Mouse (Mus musculus) urinary bladder, adult 18-20 months (tissue): ENCODE results near the gene Syt1.
A peak's percentile ranks its signal among the peaks of the same experiment; 100 is the strongest.

Source experiments
- DNase-seq, 2 experiments: peaks; one replicate each; pipeline ENCODE4 v3.0.0; 2022; ENCODE audit warnings: low spot score in 2 of 2, mixed read lengths in 2 of 2

Syt1 gene

GRCm38 (mm10) chr10:108579396-108579795 lies 431.4 kb downstream of the Syt1 start:
- DNase-seq = no peak

GRCm38 (mm10) chr10:108577611-108578010 lies 433.2 kb downstream of the Syt1 start:
- no peak for DNase-seq

DNA sequence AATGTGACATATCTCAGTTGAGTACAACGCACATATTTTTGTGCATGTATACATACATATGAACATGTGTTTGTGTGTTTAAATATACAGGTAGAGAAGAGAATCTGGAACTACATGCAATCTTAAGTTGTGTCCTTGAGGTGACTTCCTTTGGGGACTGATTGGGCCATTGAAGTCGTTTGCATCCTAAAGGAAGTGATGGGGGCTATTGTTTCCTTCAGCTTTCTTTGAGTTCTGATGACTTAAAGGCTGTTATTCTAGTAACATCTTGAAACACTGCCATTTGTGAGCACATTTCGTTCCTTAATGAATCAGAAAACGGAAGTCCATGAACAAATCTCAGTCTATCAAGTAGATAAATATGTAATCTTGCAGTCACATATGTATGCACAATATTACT lies 438.0 kb downstream of the Syt1 start:
- no peak for DNase-seq

DNA sequence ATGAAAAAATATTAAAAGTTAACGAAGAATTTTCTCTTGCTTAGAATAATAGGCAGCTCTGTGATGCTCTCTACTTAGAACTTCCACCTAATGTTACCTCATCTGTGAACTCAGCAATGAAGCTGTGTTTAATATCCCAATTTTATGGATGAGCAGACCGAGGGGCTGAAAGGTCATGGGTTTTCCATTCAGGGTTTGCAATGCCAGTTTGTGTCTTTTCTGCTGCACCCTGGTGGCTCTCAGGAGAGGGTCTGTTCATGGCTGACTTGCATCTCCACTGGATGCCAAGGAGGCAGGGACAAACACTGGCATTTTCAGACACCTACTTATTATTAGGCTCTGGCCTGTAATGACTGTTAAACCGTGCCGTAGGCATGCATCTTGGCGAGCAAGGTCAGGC lies 439.7 kb downstream of the Syt1 start:
- DNase-seq = no peak

DNA sequence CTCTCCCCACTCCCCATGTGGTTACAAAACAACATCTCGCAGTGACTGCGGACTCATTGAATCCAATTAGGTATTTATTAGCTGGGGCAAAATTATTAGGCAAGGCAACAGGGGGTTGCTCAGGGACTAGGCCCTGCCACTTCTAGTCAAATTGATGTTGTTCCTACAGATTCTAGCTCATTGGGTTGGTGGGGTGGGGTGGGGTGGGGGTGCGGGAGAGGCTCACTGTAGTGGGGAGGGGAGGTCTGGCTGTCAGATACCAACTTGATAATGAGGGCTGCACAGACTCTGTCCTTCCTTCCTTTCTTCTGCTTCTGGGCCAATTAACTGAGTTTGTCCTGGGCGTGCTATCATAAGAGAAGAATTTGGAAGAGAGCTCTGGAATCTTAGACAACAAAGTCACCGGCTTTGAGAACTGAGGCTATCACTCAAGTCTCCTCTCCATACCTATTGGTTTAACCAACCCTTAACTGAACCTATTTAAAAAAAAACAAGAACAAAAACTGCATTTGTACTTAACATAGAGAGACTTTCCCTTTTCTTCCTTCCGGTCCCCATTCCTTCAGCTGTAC lies 441.1 kb downstream of the Syt1 start:
- no peak for DNase-seq

DNA sequence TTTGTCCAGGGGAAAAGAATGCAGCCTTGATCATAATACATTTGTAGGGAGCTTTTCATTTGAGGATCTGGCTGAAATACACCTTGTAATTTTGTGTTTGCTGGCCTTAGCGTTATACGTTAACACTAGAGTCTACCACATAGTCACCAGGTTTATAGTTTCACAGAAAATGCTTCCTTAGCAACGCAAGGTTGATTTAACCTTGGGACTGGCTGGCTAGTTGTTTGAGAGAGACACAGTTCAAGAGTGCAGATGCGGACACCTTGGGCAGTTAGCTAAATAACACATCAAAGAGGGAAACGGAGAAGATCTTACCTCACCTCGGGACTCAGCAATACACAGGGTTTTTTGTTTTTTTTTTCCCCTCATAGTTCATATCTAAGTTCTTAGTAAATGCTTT lies 441.9 kb downstream of the Syt1 start:
- DNase-seq = no peak

GRCm38 (mm10) chr10:108568136-108568535 lies 442.6 kb downstream of the Syt1 start:
- no peak for DNase-seq

GRCm38 (mm10) chr10:108567456-108567855 lies 443.3 kb downstream of the Syt1 start:
- DNase-seq = no peak

- DNase-seq = no peak
Observed at GRCm38 (mm10) chr10:108559607-108559908, 451.2 kb downstream of the Syt1 start.

- no peak for DNase-seq
Observed at GRCm38 (mm10) chr10:108558812-108559606, 451.8 kb downstream of the Syt1 start.

DNA sequence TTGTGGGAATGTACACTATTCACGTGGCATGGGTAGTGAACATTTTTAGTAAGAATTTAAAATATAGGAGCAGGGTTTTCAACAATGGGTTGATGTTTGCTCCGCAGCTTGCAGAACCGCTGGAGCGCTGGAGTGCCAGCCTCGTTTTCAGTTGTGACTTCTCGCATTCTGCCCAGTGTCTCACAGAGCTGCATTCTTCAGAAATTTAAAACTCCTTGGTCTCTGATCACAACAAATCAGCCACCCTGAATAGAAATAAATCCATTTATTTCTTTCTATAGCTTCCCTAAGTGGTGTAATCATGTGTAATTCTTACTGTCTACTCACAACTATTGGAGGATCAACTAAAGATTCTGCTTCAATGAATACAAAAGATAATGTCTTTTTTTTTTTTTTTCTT lies 458.2 kb downstream of the Syt1 start:
- DNase-seq = no peak

- DNase-seq = no peak
Observed at GRCm38 (mm10) chr10:108545715-108546114, 465.1 kb downstream of the Syt1 start.

DNA sequence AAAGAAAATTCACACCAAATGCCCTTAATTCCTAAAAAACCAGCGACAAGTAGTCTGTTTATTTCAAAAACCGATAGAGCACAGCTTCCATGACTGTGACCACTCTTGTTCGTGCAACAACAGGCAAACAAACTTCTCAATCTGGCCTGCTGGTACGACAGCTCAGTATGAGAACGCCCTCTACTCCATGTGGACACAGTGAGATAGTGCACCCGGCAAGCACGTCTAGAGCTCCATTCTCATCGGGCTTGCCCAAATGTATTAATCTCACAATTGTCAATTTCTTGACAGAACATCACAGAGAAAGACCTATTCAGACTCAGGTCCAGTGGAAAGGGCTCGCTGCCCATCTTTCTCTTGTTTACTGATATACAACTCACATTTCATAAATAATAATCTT lies 469.2 kb downstream of the Syt1 start:
- no peak for DNase-seq

DNA sequence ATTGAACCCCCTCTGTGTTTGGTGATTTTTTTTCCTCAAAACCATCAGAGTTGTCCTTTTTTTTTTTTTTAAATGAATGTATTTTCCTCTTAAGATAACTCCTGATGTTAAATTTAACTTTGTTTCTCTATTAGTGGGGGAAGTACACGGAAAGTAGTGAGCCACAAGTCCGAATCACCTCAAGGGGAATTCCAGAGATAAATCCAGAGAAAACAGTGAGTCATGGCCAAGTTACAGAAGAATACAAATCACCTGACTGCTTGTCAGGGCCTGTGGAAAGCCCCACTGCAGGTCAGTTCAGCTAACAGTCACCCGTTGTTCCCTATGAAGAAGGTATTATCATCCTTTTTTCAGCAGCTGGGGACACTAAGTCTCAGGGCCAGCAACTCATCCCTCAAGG lies 472.2 kb downstream of the Syt1 start:
- DNase-seq = no peak

GRCm38 (mm10) chr10:108537641-108538040 lies 473.1 kb downstream of the Syt1 start:
- peak; percentile 21 to 43 for DNase-seq

DNA sequence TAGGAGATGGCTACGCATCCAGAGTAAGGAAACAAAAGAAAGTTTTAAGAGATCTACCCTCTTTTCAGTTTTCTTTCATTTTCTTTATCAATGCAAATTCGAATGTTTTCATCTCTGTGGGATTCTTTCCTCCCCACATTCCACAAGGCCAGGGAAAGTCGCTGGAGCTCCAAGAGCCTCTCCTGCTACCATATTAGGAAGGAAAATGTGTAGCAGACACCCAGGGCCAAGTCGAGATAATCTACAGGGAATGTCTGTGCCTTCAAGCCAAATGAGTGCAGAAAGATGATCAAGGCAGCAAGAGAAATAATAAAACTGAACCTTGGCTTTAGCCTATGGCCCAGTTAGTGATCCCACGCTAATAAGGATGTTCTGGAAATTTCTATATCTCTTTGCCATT lies 474.9 kb downstream of the Syt1 start:
- no peak for DNase-seq

DNA sequence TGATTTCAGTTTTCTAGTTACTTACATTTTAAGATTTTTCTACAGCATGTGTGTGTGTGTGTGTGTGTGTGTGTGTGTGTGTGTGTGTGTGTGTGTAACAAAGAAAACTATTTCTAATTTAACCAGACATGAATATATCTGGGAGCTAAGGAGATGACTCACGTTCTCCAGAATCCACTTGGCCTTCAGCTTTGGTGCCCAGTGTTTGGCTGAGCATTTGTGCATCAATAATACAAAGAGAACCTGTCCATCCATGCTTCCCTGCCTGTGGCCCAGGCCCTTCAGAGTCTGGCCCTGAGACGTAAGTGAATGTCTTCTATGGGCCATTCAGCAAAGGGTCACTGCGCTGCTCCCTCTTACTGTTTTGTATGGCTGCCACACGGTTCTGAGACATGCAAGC lies 476.7 kb downstream of the Syt1 start:
- no peak for DNase-seq

DNA sequence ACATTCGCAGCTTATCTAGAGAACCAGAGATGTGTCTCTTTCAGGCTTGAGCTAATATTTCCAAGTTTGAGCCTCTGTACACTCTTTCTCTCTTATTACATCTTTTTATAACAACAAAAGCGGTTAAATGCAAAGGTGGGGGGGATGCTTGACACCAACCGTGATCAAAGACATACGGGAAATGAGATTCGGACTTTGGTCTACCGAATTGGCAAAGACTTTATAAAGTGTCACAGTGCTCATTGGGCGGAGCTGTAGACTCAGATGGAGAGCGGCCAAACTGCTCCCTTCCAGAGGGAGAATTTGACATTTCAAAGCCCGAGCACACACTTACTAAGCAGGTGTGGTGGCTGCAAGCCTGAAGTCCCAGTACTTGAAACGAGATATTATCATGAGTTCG lies 477.9 kb downstream of the Syt1 start:
- DNase-seq = no peak

DNA sequence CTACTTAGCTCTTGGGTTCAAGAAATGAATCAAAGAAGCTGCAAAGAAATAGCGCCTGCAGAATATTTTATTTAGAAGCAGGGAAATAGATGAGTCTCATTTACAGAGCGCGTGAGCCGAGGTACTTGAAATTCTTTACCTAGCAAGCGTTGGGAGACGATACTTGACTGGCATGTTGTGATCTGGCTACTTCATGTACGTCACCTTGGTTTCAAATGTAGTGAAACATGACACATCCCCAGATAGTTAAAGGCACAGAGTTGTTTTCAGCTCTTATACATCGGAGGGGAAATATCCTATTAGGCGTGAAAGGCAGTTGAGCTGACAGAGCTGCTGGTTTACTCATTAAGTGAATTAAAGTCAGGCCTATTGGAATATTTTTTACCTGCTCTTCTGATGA lies 478.5 kb downstream of the Syt1 start:
- DNase-seq = no peak

DNA sequence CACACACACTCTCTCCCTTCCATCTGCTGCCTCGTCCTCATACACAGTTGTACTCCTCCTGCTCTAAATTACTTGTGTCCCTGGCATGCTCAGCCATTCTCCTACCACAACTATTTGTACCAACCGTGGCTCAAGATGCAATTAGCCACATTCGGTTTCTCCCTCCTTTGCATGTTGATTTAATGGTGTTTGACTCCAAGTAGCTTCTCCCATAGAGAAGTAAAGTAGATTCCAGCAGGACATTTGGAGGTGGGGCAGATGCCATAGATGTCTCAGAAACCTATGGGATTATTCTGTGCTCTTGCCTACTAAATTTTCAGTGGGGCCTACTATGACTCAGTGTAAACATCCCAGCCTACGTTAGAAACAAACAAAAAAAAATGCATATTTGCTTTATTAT lies 479.1 kb downstream of the Syt1 start:
- DNase-seq = no peak

DNA sequence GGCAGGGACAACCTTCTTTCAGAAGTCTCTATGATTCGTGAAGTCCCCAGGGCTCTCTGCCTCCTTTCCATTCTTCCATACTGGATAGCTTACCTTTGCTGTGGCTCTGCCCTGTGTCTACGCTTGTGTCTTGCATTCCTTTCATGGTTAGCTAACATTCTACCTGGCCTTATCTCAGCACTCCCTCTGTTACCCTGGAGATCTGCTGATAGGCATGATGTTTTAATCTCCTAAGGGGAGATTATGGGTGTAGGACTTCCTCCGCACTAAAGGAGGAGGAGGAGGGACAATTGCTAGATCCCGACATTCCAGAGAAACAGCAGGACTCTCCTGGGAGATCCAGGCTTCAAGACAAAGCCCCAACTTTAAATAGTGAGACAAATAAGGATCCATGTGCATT lies 479.7 kb downstream of the Syt1 start:
- DNase-seq = no peak

DNA sequence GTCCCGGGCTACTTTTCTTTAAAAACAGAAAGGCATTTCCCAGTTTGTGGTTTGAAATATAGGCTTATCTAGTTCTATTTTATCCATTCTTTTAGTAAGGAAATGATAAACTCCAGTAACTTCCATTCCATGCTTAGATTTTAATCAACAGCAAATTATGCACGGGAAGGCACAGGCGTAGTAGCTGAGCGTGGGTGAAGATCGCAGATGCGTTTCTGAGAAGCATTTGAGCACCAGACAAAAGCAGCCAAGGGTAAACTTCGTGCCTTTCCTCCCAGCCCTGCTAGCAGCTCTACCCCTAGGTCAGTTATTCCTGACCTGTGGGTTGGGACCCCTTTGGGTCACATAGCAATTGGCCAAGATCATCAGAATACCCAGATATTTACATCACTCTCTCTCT lies 482.4 kb downstream of the Syt1 start:
- no peak for DNase-seq

- no peak for DNase-seq
Observed at GRCm38 (mm10) chr10:108525506-108525905, 485.3 kb downstream of the Syt1 start.
